Mouse (Mus musculus) activated CD4-positive, CD25-positive, alpha-beta regulatory T cell, adult 4 months (primary cell): ENCODE results near the gene Nanp. TPM values are rescaled to one million over a fixed set of nuclear protein-coding genes. Genes with fewer than 3 reads are reported as not detected.

Experiments
- ATAC-seq: one replicate; pipeline ENCODE4 v1.8.0; 2017
- polyA plus RNA-seq, 2 experiments: library from polyadenylated mRNA; unstranded; fragments of 100-300 nt; shearing (Covaris generic); gene quantifications; one replicate each; pipeline ENCODE4 v1.2.1; 2017

Nanp gene
- 10 to 100 TPM; 36.7 to 37.3 TPM for polyA plus RNA-seq

DNA sequence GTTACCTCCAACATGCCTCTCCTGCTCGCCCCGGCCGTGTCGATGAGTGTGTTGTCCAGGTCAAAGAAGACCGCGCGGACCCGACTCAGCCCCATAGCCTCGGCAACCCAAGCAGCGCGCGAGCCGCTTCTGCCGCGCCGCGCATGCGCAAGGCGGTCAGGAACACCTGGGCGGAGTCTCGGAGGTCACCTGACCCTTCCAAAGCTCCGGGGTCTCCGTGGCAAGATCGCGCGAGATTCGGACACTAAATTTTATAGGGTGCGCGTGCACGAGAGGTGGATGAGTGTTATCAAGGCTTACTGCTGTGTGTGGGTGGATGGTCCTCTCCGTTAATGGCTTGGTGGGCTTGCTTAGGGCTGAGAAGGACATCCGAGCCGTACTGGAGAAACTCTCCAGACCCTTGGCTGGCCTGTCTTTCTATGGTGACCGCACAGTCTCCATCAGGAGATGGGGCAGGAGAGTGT, at the start of gene Nanp, which contains the start of gene Ninl:
Gene Nanp (minus strand): TSS at position 167 of the 464 bp plus-strand sequence.
Gene Ninl (minus strand): TSS at position 151 of the 464 bp plus-strand sequence.
- ATAC-seq: peak; percentile 89

DNA sequence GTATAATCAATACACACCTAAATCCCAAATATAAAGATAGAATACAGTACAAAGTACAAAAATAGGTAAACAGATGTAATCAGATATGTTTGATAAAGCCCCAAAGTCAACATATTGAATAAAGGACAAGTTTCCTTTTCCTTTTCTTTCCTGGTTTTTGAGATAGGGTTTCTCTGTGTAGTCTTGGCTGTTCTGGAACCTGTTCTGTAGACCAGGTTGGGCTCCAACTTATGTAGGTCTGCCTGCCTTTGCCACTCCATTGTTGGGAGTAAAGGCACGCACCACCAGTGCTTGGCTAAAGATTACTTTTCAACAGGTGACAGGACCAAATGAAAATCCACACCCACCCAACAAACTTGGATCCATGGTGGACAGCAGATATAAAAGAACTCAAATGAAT, 17.4 kb upstream of the Nanp start:
- no peak for ATAC-seq

DNA sequence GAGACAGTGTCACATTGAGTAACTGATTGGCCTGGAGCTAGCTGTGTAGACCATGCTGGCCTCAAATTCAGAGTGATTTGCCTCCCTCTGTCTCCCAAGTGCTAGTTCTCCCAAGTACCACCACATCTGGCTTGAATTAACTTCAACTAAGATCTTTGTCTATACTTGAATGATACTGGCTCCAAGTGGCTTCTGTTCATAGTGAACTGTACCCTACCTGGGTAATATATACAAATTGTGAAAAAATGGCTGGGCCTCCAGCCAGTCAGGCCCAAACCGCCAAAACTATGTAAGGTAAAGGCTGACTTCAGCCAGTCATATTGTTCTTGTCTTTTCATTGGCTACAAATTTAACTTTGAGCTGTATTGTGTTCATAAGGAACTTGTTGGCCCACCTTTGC, 1.2 kb upstream of the Nanp start:
- no peak for ATAC-seq

DNA sequence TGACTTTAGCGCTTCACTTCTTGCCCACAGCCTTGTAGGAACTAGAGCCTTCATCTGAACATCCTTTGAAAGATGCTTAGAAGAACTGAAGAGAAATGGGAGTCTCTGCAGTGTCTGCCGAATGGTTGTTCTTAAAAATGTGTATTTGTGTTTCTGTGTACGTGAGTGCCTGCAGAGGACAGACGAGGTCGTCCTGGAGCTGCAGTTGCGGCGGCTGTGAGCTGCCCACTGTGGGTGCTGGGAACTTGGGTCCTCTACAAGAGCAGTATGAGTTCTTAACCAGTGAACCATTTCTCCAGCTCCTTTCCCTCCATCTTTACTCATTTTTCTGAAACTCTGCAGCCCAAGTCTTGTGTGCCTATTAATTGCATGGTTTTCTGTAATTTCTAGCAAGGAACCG, 528 bp upstream of the Nanp start:
- peak; percentile 7 for ATAC-seq

DNA sequence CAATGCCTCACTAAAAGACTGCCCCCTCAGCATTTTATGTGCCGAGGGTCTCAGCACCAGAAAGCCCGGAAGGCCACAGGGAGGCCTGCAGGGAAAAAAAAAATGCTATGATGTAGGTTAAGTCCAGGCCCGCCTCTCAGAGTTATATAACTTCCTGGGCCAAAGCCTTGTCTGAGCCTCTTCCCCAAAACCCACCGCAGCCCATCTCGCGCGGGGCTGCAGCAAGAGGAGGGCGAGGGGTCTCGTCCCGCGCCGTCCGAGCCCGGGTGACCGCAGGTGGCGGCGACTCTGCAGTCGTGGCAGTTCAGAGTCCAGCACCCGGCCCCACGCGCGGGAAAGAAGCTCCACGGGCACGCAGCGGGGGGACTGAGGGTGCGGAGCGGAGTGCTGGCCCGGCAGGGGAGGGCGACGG, 381 bp downstream of the Nanp start:
- peak; percentile 52 for ATAC-seq

DNA sequence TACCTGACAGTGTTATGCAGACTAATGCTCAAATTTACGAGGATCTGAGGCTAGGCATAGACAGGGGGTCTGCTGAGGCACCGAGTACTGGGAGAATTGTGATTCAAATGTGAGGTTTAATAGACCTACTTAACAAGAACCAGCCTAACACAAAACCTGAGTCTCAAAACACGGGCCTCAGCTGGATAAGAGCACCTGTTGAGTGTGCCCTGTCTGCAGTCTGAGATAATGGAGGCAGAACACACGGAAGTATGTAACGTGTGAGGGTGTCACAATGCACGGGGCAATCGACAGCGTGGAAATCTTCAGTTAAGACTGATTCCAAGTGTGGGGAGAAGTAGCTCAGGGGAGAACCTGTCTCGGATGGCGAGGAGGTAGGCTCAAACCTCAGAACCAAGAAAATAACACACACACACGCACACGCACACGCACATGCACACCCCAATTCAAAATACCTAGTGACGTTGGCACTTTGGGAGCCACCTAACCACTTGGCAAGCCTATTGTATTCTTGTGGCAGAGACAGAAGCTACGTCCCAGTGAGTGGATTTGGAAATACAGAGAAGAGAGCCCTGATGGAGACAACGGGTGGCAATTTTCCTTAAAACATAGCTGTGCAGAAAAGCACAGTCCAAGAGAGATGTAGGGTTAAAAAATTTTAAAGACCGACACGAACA, 1.2 kb downstream of the Nanp start:
- peak; percentile 9 for ATAC-seq

DNA sequence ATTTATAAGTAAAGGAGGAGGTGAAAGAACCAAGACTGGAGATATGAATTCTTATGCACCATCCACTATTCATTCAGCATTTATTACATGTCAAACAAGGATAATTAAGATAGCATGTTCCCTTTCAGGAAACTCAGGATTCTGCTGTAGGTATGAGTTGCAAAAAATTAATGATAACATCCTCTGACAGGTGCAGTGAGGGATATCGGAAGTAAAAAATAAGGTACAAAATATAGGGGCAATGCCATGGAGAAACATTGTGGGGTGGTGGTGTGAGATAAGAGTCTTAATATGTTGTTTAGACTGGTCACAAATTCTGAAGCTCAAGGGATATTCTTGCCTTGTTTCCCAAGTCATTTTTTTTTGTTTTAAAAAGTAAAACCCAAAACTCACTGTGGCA, 1.9 kb downstream of the Nanp start:
- no peak for ATAC-seq

DNA sequence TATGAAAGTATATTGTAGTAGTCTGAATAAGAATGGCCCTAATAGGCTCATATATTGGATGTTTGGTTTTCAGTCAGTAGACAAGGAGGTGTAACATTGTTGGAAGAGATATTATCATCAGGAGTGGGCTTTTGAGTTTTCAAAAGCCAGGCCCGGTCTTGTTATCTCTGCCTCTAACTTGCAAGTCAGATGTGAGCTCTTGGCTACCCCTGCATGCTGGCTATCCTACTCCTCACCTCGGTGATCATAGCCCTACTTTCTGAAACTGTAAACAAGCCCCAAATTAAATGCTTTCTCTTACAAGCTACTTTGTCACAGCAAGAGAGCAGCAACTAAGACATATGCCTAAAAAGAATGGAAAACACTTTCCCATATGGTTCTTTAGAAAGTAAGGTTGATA, 2.5 kb downstream of the Nanp start:
- no peak for ATAC-seq

DNA sequence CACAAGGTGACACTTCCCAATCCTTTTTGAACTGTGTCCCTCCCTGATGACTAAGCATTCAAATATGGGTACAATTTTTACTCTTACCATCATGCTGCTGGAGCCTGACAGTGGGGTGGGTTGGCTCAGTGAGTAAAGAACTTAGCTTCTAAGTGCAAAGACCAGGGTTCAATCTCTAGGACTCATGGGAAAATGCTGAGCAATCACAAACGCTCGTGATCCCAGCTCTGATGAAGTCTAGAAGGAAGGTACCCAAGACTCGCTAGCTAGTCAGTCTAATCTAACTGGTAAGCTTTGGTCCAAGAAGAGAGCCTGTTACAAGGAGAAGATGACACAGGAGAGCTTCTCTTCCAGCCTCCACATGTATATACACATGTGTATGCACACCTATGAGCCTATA, 4.8 kb downstream of the Nanp start:
- no peak for ATAC-seq

DNA sequence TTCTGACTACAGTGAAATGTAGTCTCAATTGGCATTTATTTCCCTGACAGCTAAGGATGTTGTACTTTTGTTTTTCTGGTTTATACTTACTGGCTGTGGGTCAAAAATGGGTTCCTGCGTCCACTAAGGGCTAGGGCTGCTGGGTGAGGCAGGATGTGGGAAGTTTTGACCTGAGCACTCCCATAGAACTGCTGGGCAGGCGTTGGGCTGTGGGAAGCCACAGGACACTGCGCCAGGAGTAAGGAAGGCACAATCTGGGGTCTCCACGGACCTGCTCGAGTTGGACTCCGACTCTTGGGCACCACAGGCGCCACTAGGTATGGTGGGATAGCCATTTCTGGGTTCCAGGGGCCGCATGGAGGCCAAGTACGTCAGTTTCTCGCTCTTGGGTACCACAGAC, 18.0 kb downstream of the Nanp start:
- no peak for ATAC-seq

DNA sequence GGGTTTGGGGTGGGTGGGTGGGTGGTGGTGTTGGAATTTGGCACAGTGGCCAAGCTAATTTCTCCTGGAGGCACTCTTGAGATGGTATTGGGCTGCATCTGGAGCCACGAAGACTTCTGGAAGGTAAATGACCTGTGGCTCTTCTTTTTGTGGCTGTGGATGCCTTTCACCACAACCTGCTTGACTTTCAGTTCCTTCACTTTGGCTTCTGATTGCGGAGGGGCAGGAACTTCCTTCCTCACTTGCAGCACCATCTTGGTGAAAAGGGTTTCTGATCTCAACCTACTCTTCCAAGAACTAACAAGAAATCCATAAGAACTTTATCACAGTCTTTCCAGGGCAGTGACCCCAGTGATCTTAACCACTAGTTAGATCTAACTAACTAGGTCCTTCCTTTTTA, 23.9 kb downstream of the Nanp start:
- ATAC-seq: no peak

DNA sequence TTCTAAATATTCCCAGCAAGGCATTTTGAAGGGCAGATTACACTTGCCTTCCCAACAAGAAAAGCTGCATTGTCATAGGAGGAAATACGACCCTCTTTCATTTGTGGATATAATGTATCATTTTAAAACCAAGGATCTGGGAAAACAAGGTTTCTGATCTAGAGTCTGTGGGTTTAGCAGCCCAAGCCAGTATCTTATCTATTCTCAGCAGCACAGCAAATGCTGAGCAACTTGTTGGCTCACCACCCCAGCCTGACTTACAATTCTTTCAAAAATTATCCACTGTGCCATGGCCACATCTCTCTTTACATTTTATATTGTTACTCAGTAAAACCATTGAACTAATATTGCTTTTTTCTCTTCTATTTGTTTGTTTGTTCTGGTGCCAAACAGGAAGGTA, 27.9 kb downstream of the Nanp start:
- ATAC-seq: no peak

DNA sequence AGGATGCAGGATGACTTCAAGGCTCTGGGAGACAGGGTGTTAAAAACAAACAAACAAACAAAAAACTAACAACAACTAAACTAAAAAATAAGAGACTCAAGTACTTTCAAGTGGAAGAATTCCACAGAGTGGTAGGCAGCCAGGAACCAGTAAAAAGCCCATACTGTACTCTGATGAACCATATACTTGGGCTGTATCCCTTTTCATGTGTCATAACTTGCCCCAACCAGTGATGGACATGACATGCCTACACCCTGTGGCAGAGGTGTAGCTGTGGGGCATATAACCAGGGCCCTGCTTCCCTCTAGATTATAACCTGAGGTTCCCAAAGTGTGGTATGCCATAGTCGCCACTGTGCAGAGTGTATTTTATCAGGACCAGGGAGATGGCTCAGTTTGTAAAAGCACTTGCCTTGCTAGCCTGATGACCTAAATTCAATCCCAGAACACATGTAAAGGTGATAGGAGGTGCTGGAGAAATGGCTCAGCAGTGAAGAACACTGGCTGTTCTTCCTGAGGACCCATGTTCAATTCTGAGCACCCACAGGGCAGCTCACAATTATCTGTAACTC, 29.6 kb downstream of the Nanp start:
- no peak for ATAC-seq

DNA sequence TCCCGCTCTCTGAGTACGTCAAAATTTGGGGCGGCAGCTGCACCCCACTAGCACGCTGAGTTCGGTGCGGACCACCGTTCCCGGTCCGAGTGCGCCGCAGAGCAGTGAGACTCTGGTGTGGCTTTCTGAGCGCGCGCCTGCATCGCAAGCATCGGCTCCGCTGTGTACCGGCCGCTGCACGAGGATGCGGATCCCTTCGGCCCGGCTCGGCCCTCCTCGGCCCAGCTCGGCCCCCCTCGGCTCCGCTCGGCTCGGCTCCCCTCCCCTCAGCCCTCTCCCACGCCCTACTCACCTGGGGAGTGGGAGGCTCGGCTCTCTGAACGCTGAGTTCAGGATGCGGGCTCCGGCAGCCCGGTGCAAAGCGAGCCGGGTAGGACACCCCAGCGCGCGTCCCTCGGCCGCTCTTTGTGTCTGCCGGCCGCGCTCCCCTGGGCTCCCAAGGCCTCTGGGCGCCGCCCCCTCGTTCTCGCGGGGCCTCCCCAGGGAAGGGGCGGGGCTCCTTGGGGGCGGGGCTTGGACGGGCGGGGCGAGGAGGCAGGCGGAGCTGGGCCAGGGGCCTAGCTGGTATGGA, 30.2 kb downstream of the Nanp start:
- ATAC-seq: peak; percentile 64

DNA sequence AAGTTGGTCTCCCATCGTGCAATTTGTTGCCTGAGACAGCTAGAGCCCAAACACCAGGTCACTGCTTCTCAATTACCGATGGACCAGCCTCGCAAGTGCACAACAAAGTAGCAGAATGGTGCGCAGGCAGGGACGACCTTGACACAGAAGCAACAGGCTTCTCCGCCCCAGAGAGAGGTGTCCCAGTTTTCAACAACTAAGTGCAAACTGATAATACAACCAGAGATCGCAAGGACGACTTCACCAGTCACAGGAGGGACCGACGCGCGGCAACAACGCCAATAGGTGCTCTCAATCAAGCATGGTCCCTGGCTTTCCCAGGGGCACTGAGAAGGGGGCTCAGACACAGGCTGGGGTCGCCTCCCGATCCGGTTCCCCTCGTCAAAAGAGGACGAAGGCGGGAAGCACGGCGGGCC, 30.7 kb downstream of the Nanp start:
- no peak for ATAC-seq

DNA sequence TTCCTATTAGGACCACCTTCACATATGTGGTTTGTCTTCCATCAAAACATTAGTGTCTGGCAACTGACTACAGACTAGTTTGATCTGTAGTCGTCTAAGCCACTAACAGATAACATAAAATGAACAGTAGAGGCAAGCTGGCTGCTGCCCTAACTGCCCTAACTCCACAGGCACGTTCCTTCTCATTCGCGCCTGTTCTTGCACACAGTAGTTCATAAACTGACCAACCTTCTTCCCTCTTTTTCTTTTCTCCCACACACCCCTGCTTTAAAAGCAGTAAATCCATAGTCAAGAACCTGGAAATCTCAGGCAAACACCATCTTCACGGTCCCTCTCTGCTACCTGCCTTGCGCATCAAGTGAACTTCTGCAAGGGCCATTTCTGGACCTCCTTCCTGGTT, 31.2 kb downstream of the Nanp start:
- ATAC-seq: no peak

DNA sequence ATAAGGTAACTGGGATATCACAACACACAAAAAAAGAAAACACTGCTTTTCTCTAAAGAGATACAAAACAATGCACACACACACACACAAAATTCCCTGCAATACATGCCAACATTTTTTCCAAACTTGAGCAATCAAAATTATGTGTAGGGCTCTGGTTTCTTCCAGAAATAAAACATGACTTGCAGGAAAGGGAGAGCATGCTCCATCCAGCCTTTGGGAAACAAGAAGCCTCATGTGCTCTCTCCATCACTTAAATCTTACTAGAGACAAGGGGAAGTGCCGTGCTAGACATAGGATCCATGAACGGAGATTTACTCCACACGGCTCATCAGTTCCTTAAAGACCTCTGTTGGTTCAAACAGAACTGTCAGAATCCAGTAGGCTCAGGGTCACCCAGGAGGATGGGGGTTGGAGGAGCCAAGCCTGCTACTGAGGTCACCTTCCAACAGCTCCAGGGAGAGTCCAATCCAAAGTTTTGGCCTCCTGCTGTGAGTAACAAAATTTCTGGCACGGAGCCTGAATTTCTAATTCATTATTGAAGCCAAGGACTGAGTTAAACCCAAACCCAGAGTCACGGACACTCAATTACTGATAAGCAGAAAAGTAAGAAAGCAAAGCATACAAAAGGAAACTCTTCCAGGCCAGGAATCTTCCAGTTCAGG, 32.8 kb downstream of the Nanp start:
- no peak for ATAC-seq

DNA sequence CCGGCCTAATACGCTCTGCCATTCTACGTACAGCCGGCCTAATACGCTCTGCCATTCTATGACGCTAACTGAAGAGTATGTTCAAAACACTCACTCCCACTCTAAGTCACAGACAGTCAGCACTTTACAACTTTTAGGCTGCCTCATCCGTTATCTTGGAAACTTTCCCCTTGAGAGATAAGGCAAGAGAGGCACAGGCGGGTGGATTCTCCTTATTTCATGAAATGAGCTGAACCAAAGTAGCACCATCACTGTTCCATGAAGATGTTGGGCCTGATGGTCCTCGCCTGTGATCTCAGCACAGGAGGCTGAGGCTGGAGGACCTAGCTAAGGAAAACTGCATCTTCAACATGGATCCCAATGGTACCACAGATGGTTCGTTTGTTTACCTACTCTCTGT, 34.8 kb downstream of the Nanp start:
- no peak for ATAC-seq

DNA sequence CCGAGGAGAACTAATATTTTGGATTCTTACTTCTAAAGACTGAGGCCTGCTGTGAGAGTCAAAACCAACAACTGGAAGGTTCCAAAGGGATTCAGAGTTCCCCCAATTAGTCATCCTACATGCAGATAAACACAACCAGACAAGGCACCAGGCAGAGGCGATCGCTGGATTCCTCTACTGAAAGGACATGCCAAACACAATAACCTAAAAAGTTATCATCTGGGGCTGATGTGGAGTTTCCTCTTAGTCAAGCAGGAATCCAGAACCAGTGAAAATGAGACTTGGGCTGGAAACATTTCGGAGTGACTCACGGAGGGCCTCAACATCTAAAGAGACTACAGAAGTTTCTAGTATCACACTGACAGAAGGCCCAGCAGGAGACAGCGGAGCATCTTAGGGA, 35.4 kb downstream of the Nanp start:
- no peak for ATAC-seq

DNA sequence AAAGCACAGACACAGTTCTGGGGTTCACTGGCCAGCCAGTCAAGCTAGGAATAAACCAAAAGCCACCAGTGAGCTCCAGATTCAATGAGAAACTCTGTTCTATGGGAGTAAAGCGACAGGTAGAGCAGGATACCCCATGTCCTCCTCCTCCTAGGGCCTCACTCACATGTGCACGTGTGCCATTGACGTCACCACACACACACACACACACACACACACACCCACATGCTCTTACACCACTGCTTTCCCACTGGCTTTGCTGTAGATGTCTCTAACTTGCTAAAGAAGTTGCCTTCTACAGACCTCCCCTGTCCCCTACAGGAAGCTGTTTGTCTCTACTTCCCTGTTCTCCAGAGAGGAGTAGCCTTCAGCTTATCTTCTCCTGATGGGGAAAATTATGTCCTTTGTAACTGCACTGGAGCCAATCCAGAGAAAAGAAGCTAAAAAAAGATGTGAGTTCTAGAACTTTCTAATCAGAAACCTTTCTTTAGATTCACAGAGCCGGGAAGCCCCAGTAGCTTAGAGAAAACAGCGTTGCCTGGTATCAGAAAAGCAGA, 37.5 kb downstream of the Nanp start:
- ATAC-seq: no peak

DNA sequence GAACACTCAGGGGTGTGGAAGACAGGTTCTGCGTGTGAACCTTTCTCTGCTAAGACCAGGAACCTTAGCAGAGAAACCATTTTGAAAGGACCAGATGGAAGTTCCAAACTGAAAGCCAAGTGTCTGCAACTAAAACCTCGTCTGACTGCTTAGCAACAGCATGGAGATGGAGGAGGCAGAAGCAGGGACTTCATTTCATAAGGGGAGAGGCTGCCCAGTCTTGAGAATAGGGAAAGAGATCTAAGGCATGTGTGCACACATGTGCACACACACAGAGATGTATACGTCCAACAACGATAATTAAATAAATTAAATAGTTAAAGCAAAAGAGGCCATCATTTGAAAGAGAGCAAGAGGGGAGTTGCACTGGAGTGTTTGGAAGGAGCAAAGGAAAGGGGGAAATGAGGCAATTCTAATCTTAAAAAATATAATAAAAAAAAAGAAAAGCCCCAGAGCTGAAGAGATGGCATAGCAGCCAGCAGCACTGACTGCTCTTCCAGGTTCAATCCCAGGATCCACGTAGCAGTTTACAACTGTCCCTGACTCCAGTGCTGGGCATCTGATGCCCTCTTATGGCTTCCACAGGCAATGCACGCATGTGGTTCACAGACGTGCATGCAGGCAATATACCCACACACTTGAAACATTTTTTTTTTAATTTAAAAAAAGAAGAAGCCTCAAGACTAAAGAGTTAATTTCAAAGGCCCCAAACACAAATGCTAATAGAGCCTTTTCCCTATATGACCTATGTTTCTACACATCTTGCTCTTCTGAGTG, 38.6 kb downstream of the Nanp start:
- ATAC-seq: peak; percentile 66

DNA sequence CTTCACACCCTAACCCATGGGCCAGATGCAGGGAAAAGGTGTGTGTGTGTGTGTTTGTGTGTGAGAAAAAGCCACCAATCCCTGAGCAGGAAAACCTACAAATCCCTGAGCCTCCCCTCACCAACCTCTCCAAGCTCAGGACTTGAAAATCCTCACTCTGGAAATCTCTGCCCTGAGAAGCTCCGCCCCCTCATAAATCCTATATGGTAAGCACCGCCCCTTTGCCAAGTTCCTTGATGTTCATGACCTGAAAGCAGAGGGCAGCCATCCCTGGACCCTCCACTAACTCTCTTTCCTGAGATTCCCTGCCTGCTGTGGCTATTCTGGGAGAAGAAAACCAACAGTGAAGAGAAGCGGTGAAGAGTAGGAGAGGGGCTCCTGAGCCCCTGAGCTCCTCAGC, 40.2 kb downstream of the Nanp start:
- no peak for ATAC-seq

DNA sequence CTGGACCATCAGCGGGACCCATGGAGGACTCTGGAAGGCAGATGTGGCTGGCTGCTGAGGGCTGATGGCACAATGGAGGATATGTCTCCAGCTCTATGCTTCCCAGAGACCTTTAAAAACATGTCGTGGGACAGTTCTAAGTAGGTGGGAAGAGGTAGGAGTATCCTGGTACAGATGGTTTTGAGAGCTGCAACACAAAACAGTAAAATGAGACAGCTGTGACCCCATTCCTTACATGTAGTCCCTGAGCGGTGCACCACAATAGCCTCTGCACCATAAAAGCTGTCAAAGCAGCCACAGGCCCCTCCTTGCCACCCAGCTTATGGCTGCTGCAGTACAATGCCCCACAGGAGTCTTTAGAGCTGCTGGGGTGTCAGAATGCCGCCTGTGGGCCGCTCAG, 41.6 kb downstream of the Nanp start:
- ATAC-seq: no peak
